11 mouse cellular contexts compared by ENCODE assay signal in the genomic region with DNA sequence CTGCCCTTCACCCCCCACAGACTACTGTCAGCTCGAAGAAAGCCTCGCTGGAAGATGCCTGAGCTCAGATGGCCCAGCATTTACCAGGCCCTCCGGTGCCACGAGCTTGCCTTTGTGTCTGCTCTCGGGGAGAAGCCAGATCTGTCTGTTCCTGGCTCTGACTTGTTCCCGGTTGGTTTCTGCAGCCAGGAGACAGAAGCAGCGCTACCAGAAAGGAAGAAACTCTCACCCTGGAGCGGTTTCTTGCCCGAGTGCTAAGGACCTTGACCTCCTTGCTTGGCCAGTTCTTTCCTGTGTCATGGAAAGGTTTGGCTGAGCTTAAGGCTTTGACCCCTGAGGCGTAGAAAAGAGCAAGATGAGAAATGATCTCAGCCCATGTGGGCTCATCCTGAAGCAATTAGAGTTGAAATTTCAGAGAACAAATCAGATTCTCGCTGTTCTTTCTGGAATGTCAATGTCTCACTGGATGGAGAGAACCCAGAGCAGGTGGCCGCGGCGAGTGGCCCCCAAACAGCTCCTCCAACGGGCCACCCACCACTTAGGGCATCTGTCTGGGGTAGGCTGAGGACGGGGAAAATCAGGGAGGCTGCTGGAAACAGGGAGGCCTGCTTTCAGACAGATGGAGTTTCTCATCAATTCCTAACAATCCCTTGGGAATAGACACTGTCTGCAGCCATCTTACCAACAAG. TPM values are rescaled to one million over a fixed set of nuclear protein-coding genes. Genes with fewer than 3 reads are reported as not detected.
A peak's percentile ranks its signal among the peaks of the same experiment; 100 is the strongest.
DNase-seq lines count a peak whose midpoint lies in the region; ATAC-seq and TF ChIP-seq lines count a peak whose summit lies in the region.
"Had no signal": no experiment of that assay in that cellular context is flagged by ENCODE, and none has a peak within 500 bp of the region (broad histone marks: within the 10 kb centered on the region; RNA-seq: fewer than 3 reads in every experiment).

No protein-coding gene starts in this region.

- no peaks in the 10 kb centered on the region for H3K27me3 ChIP-seq in Patski
- H3K27me3 ChIP-seq: CH12.LX had no signal

- peak; percentile 44 for ATAC-seq in Patski

- CTCF ChIA-PET in Patski (lab: Charles Lee): interaction anchor here (1.2 kb wide), 2 partner anchors 87 to 615 kb away, joined by 3 to 4 read pairs; no protein-coding TSS in a partner anchor

- no peak for TF ChIP-seq CTCF in Patski (IDR thresholded peaks at IDR 0.05)

- in situ Hi-C loops in Patski (cut with MboI; ENCODE audit: low pct_unique_long_range_greater_than_20kb): loop anchor here (5.0 kb wide), 1 partner anchor 84 kb away; a partner anchor contains a TSS

- POLR2A ChIA-PET in Patski (lab: Charles Lee): interaction anchor here (0.9 to 2.3 kb wide), 2 partner anchors 24 to 169 kb away, joined by 3 to 9 read pairs; a partner anchor contains a TSS

- intact Hi-C loops in gastrocnemius, postnatal 14 days (cut with DNase I; ENCODE audit: low total_unique reads): no loop called here

- peak; percentile 19 for DNase-seq in gastrocnemius, postnatal 14 days
- DNase-seq in gastrocnemius, adult 8-10 months (ENCODE audit: low spot score in 2 of 2): no peak
- no peak for DNase-seq in Patski (ENCODE audit: low read depth, low spot score)
- peak; percentile 32 for DNase-seq in gastrocnemius, postnatal 25 days
- peak; percentile 39 for DNase-seq in layer of hippocampus, adult 8-10 months (ENCODE audit: low spot score in 2 of 2)
- no peak for DNase-seq in urinary bladder, adult 18-20 months (ENCODE audit: low spot score in 2 of 2)
- no peak for DNase-seq in adrenal gland, postnatal 10 days
- no peak for DNase-seq in frontal cortex, postnatal 10 days (ENCODE audit: low spot score in 2 of 2)
- DNase-seq: adrenal gland, postnatal 25 days; lung, embryonic 14.5 days had no signal

RNA-seq across cellular contexts. Expression of a gene that starts 24.6 kb away (rescaled TPM):
- 10 to 100 TPM; 36.1 to 39.7 TPM for total RNA-seq in gastrocnemius, postnatal 14 days (2021)
- 10 to 100 TPM; 59.5 to 86.1 (median 63.1) TPM for total RNA-seq in gastrocnemius, adult 8-10 months (2022)
- 200 TPM for polyA plus RNA-seq in Patski (2021)
- 10 to 100 TPM; 61.7 to 64.2 TPM for total RNA-seq in gastrocnemius, postnatal 25 days (2021)
- total RNA-seq in layer of hippocampus, adult 8-10 months (2022): 100 to 1,000 TPM; 269 to 406 (median 334) TPM
- total RNA-seq in adrenal gland, postnatal 10 days (2021): 10 to 100 TPM; 30.1 to 35.3 TPM

Comparison
In these comparisons a context has a peak if more than half of its experiments do, and no peak if none do; other contexts are left out.
1. DNase-seq: peak in gastrocnemius, postnatal 14 days (single experiment), gastrocnemius, postnatal 25 days (single experiment) and layer of hippocampus, adult 8-10 months (2 of 2); none in gastrocnemius, adult 8-10 months (0 of 2), Patski (single experiment), urinary bladder, adult 18-20 months (0 of 2), adrenal gland, postnatal 10 days (single experiment) and frontal cortex, postnatal 10 days (0 of 2).